Mouse (Mus musculus): ENCODE data around the gene Cdc16.
"Not testable (repeated sequence)": the region's sequence is repeated elsewhere in the genome, so short reads cannot be mapped to it uniquely, and the experiment has no call there.

Gene Cdc16

GRCm38 (mm10) chr8:13756982-13757804 is at the start of gene Cdc16:
TSS of gene Cdc16 (plus strand) at chr8:13757676.
- peak; percentile 85 for DNase-seq (ENCODE audit: low spot score)

- no peak for DNase-seq (ENCODE audit: low spot score)
Observed at GRCm38 (mm10) chr8:13708514-13708913, 49.0 kb upstream of the Cdc16 start.

DNA sequence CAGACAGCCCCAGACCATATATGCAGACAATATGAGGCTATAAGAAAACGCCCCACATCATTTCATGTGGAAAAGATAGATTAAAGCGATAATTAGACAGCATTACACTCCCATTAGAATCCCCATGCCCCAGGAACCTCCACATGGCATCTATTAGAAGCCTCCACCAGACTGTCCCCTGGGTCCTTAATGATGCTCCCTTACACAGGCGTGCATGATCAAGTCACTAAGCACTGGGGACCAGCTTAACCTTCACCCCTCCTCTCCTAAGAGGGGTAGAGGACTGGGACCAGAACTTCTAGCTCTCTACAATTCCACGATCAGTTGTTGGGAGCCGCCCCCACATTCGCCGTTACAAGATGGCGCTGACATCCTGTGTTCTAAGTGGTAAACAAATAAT is 38.5 kb upstream of the Cdc16 start:
- no peak for DNase-seq (ENCODE audit: low spot score)

DNA sequence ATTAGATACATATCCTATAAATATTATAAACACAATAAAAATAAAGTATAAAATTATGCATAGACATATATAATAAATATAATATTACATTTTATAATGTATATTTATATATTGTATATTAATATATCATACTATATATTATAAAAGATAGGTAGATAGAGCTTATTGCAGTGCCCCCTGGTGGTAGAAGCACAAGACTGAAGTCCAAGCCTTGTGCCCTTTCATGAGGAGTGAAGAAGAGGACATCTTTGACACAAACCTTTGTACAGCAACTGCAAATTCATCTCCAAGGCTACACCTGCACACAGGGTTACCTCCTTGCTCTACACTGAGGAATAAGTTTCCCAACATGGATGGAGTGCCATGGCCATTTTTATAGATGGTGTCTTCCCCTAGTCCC is 31.8 kb upstream of the Cdc16 start:
- DNase-seq (ENCODE audit: low spot score): peak; percentile 55

DNA sequence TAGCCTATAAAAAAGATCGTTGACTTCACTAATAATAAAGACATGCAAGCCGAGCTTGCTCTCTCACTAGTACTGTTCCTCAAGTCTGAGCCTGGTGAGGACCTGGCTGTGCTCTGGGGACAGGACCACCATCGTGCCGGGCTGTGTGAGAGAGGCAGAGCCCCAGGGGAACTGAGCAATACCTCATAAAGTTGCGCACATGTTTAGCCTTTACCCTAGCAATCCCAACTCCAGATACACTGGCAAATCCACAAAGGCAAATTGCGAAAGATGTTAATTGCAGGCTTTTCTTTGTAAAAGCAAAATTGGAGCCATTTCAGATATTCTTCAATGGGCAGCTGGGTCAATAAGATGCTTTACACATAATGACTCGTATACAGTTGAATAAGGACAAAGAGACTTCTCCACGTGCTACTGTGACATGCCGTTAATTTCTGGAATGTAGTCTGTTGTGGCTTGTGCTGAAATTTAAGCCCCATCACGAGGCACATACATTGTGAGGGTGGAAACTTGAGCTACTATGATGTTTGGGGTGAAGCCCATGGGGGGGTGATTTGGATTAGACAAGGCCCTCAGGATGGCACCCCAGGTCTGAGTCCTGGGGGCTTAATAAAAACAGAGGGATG is 29.9 kb upstream of the Cdc16 start:
- no peak for DNase-seq (ENCODE audit: low spot score)

- peak; percentile 36 for DNase-seq (ENCODE audit: low spot score)
Observed at GRCm38 (mm10) chr8:13740323-13740770, 17.1 kb upstream of the Cdc16 start.

- DNase-seq (ENCODE audit: low spot score): no peak
Observed at GRCm38 (mm10) chr8:13740817-13741613, 16.5 kb upstream of the Cdc16 start.

GRCm38 (mm10) chr8:13746212-13746611 is 11.3 kb upstream of the Cdc16 start:
- DNase-seq (ENCODE audit: low spot score): not testable (repeated sequence)

GRCm38 (mm10) chr8:13747626-13748025 is 9.8 kb upstream of the Cdc16 start:
- no peak for DNase-seq (ENCODE audit: low spot score)

GRCm38 (mm10) chr8:13753680-13754079 is 3.8 kb upstream of the Cdc16 start:
- DNase-seq (ENCODE audit: low spot score): peak; percentile 77

DNA sequence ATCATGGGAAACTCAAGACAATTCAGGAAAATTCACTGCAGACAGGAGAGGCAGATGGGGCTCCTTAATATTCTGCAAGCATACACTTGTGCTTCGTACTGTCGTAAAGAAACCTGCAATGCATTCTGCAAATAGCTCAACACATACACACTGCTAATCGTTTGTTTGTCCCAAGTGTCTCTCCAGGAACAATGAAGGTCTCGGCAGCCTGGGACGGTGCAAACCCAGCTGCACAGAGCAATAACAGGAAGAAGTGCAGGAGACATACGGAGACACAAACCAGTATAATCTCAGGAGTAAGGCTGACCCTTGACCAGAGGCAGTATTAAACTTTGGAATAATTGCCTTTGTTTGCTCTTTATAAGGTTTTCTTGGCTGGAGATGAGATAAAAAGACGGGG is 996 bp upstream of the Cdc16 start:
- no peak for DNase-seq (ENCODE audit: low spot score)

DNA sequence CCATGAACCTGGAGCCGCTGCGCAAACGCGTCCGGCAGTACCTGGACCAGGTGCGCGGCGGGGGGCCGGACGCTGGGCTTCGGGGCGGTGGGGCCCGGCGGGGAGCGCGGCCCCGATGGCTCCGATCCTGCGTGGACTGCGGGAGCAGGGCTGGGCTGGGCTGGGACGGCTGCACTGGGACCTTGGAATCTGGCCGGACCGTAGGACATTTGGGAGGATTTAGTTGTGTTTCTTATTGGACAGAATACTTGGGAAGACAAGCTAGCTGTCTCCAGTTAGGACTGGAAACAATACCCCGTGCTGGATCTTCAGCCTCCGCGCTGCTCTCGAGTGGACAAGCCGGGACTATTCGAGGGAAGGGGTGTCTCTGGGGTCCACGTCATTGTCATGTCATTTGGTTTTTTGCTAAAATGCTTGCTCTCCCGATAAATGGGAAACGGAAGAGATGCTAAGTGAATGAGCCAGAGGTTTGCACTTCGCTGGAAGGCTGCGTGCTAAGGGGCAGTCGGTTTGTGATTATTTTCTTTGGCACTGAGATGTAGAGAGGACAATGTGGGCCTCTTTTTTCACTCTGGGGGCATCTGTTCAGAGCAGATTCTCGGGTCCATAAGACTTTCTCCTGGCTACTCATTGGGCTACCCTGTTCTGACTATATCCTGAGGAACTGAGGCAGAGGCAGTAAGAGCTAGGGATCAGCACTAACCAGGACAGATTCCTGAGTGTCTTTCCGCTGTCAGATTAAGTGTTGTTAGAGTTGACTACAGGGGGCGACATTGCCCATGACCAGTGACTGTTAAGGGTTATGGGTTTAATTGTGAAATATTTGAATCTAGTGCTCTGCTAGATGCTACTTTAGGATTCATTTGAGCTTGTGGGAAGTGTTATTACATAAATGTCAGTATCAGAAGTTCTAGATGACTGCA is 590 bp downstream of the Cdc16 start:
- peak; percentile 44 for DNase-seq (ENCODE audit: low spot score)

DNA sequence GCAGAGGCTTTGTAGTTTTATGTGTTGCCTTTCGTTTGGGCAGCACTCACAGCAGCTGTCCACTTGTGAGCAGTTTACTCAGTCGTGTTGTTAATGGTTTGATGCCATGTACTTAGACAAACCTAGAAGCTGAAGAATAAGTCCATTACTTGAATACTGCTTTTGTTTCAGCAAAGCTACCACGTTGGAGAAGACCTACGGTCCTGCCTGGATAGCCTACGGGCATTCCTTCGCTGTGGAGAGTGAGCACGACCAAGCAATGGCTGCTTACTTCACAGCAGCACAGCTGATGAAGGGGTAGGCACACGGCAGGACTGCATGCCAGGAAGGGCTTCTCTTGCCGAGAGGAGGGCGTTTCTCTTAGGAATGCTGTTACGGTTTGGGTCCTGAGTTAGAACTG is 11.7 kb downstream of the Cdc16 start:
- no peak for DNase-seq (ENCODE audit: low spot score)

DNA sequence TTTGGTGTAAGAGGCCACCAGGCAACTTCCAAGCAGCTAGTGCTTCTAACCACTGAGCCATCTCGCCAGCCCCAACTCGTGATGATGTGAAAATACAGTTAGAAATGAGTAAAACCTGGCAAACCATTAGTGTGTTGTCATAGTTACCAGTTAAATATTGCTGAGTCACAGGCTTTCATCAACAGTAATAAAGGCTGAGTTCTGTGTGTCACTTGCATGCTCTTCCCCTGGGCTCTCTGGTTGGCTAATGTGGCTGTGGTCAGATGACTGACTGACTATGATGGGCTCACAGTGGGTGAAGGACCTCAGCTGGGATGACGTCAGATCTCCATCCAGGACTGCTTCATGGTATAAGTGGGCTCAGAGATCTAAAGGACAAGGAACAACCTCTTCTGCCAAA is 23.1 kb downstream of the Cdc16 start:
- no peak for DNase-seq (ENCODE audit: low spot score)

DNA sequence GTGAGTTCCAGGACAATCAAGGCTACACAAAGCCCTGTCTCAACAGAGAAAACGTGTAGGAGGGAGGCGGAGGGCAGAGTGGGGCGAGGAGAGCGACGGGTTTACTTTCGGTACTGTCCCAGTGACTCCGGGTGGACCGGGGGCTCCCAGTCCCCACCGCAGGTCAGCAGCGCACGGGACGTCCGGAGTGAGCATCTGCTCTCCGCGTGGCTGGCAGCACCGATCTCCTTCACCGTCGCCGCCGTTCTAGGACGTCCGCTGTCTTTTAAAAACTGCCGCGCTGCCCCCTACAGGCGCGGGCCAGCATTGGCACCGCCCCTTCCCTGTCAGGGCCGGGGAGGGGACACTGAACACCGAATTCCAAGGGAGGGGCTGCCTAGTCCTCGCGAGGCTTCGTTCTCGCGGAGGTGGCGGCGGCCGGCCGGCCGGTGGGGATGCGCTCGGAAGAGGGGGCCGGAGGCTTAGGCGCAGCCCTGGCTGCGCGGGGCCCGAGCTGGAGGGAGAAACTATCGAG is 27.8 kb downstream of the Cdc16 start, which contains the start of gene Upf3a:
Upf3a (plus strand) TSS at position 366 of the 514 bp plus-strand sequence.
- peak; percentile 93 for DNase-seq (ENCODE audit: low spot score)

DNA sequence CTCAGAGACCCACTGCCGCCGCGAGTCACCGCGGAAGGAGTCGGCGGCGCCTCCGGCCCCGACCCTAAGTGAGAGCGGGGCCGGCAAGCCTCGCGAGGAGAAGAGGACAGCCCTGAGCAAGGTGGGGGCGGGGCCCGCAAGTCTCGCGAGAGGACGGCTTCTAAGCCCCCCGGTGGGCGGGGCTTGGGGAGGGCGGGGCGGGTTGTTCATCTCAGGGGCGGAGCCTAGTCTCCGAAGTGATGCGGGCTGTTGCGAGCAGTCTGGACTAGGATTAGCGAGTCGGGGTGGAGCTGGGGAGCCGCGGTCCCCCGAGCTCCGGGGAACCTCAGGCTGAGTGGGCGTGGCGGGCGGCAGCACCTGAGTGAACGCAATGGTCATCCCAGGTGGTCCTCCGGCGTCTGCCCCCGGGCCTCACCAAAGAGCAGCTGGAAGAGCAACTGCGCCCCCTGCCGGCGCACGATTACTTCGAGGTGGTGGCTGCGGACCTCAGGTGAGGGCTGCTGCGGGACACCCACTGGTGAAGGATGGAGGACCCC is 28.4 kb downstream of the Cdc16 start:
- DNase-seq (ENCODE audit: low spot score): peak; percentile 94

DNA sequence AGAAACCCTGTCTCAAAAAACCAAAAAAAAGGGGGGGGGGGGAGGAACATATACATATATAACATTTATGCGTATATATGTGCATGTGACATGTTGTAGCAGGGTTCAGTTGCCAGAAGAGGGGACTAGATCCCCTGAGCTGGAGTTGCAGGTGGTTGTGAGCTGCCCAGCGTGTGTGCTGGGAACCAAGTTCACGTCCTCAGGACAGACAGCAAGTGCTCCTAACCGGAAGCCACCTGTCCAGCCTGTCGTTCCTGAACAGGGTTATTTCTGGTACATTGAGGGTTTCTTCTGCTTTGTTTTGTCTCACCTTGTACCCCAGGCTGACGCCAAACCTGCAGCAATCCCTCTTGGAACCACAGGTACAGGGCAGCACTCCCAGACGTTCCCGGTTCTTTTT is 32.1 kb downstream of the Cdc16 start:
- DNase-seq (ENCODE audit: low spot score): no peak

- no peak for DNase-seq (ENCODE audit: low spot score)
Observed at GRCm38 (mm10) chr8:13793097-13793745, 35.7 kb downstream of the Cdc16 start.

DNA sequence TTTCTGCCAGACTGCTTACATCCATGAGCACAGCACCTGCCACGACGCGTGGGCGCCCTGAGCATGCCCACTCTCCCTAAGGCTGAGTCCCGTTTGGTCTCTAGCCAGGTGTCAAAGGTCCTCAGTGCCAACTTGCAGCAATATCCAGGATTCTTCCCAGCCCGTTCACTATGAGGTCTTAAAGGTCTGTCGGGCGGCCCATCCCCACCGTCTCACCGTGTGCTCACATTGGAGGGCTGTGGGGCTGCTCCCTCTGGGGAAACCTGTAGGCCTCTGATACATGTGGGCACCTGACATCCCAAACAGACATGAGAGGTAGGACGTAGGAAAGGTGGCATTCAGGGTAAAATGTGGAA is 36.2 kb downstream of the Cdc16 start:
- DNase-seq (ENCODE audit: low spot score): no peak

- no peak for DNase-seq (ENCODE audit: low spot score)
Observed at GRCm38 (mm10) chr8:13797676-13798075, 40.2 kb downstream of the Cdc16 start.

- DNase-seq (ENCODE audit: low spot score): no peak
Observed at GRCm38 (mm10) chr8:13799566-13799965, 42.1 kb downstream of the Cdc16 start.
